Mouse (Mus musculus) heart, adult 2 months (tissue): ENCODE data around the gene Nudt8.
A peak's percentile ranks its signal among the peaks of the same experiment; 100 is the strongest.

Experiments
- CTCF ChIP-seq: fragments of 200-600 bp; IDR thresholded peaks from 2 replicates; pipeline ENCODE4 v1.8.1; 2022; ENCODE audit warnings: antibody characterized with exemption, mild to moderate bottlenecking, moderate library complexity
- EP300 ChIP-seq: fragments of 200-500 bp; IDR thresholded peaks from 2 replicates; pipeline ENCODE4 v1.6.1; 2011; ENCODE audit warnings: low read depth, low read length, control low read depth; ENCODE audit not compliant: insufficient read depth
- POLR2A ChIP-seq: fragments of 200-500 bp; IDR thresholded peaks from 2 replicates; pipeline ENCODE4 v1.6.1; 2011; ENCODE audit warnings: mild to moderate bottlenecking, low read depth, low read length, control low read depth; ENCODE audit not compliant: insufficient read depth

DNA sequence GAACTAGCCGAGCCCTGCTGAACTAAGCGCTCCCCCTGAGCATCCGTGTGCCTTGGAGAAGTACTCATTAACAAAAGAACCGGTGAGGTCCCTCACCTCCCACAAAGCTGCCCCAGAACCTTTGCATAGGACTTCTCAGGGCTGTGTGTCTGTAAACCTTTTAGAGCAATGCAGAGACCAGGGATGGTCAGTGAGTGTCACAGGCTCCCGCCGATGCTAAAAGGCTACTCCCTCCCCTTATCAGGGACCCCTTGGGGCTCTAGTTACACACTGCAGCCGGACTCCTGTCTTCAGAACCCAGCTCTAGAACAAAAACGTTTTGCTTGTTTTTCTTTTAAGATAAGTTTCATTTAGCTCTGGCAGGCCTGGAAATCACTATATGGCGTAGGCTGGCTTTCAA lies 12.7 kb downstream of the Nudt8 start:
- TF ChIP-seq CTCF (peak; percentile 1; the same call in 1 of the 2 replicates), EP300 (no peak), POLR2A (no peak)
